Mouse (Mus musculus): Measurements from ENCODE around the gene Tbx21.

- TF ChIP-seq POLR2A (IDR thresholded peaks at IDR 0.05; ENCODE audit: low read depth, low read length) (no peak), CTCF (conservative IDR thresholded peaks at IDR 0.05; ENCODE audit: insufficient read depth, insufficient read length, low read depth, low read length) (no peak)
These were observed 11.0 kb downstream of the Tbx21 start for GRCm38 (mm10) chr11:97104091-97104483.
